Mouse (Mus musculus) left cerebral cortex, postnatal 25 days (tissue): Measurements from ENCODE around the gene Tmem200c. TPM values are rescaled to one million over a fixed set of nuclear protein-coding genes. Genes with fewer than 3 reads are reported as not detected.

Experiments used
- DNase-seq, 2 experiments: peaks; one replicate each; pipeline ENCODE4 v3.0.0; 2022; ENCODE audit warnings: low spot score in 2 of 2, mixed read lengths in 1 of 2
- intact Hi-C: fragments of 180-260 bp; cut with DNase I; formaldehyde crosslinking; loops from one replicate; pipeline ENCODE4 v1.15.1; 2025
- total RNA-seq, 2 experiments: library from RNA; stranded (reverse); gene quantifications; 2 replicates each; pipeline ENCODE4 v1.2.3; 2021

Tmem200c gene
- total RNA-seq, 2 experiments from 2014 or later, result 19.2 to 20.5 TPM

DNA sequence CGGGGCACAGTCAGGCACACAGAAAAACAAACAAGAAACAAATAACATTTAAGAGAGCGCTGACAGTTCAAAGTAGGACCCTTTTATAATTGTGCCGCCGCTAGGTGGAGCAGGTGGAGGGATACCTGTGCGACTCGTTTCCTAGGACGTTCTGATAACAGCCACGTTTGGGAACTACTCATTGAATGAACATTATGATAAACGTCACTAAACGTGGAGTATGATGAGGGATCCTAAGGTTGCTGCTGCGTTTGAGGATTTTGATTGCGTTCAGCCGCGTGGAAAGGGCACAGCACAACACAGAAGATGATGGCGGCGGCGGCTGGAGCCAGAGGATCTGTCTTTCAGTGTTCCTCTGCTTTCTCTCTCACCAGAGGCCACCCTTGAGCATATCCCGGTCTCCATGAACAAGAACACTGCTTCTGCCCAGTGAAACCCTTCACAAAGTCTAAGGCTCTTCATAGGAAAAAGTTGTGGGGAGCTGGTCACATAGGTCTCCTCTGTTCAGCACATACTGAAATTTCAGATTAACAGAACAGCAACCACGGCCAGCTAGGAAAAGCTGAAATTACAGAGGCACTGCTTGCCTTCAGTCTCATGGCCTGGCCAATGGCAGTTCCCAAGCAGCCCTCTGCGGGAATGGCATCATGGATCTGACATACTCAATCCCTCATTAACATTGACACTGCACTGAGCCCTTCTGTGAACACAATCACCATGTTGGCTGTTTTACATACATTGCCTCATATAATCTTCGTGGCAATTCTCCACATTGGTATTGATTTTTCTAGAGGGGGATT is 55.5 kb downstream of the Tmem200c start:
- peak; percentile 45 to 72 for DNase-seq
- intact Hi-C loops, result loop anchor here (10.0 kb wide), 2 partner anchors 193 to 463 kb away; partner anchors contain the start of gene Epb41l3

DNA sequence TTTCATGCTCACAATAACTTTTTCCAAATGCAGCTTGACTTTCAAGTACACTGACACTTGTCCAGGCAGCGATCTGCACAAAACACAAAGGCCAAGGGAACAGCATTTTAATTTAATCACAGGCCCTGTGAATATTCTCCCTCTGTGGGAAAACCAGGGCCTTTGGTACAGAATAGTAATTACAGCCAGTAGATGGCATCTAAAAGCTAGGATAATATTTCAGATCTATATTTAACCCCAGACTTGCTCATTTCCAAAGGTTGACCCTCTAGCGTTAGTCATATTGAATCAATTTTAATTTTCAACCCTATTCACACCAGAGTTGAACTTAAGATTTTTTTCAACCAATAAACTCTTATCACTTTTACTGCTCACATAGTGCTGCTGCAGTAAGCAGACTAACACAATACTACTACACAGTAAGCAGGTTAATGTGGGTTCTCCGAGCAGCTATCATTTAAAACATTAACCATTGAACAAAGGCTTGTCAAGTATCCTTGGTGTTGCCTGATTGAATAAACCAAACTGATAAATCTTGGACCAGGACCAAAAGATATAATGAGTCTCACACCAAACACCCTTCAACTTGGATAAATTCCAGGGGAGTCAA is 57.2 kb downstream of the Tmem200c start:
- intact Hi-C loops, result loop anchor here (1.0 to 10.0 kb wide), 3 partner anchors 191 to 461 kb away; partner anchors contain the start of gene Epb41l3
- no peak for DNase-seq

DNA sequence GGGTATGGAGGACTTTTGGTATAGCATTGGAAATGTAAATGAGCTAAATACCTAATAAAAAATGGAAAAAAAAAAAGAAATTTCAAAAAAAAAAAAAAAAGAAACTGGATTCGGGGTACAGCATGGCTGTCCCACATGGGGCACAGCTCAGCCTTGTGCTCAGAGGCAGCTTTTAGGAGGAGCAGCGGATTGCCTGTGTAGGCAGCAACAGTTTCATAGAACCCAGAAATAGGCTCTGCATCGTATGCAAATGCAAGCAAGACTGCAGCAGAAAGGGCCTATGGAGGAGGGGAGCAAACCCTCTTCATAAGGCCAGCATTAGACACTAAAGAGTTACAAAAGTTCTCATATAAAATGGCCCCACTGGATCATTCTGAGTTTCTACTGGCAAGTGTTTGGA is 64.2 kb downstream of the Tmem200c start:
- DNase-seq, result peak in 1 of 2 experiments; percentile 47
- intact Hi-C loops, result no loop called here

Other genes starting within 250 kb of the Tmem200c start
- gene Epb41l3, start 249.1 kb downstream of the Tmem200c start, total RNA-seq, result 100 to 1,000 TPM; 201 to 208 TPM